Mouse (Mus musculus): Measurements from ENCODE around the gene Nudt1. TPM values are rescaled to one million over a fixed set of nuclear protein-coding genes. Genes with fewer than 3 reads are reported as not detected.
"Not testable (repeated sequence)": the region's sequence is repeated elsewhere in the genome, so short reads cannot be mapped to it uniquely, and the experiment has no call there.

The Nudt1 gene
- polyA plus RNA-seq, 1 experiment from 2014 or later: 48.1 TPM

DNA sequence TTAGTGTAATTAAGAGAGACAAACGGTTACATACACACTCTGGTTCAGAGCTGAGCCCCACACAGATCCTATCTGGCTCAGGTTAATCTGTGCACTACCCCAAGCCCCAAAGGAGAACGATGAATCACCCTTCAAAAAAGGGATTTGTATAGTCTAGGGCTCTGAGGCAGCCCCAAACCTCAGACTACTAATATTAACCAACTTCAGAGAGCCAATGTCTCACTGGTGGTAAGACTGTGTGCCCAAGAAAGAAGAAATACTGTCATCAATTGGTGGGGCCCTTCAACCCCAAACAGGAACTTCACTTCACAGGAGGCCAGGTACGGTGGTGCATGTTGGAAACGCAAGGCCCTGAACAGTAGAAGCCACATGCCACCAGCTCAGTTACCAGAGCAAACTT lies 23.8 kb downstream of the Nudt1 start:
- peaks cover 38% of the 10 kb centered on the region for H3K36me3 ChIP-seq
- no peaks in the 10 kb centered on the region for H3K4me1 ChIP-seq

DNA sequence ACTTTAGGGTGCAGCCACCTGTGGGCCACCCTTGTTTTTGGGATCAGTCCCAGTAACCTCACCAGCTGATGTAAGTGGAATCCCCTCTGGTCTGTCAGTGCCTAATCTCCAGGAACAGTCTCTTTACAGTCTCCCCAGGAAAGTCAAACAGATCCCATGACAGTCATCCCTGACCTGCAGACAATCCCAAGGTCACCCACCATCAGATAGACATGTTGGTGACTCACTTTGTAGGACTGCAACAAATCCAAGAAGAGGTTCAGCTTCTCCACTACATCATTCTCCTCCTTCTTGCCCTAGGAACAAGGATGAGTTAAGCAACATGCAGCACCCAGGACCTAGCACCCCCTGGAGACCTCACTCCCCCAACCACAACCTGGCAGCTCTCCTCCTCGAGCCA lies 24.6 kb downstream of the Nudt1 start:
- ATAC-seq (ENCODE audit: insufficient number of reproducible peaks, insufficient read depth, low FRiP score, low TSS enrichment): no peak
- Histone ChIP-seq H3K27ac (no peak overlapping the region), H3K9me3 (no peaks in the 10 kb centered on the region), H3K9ac (no peak overlapping the region), H3K4me1 (no peaks in the 10 kb centered on the region), H3K36me3 (peaks cover 41% of the 10 kb centered on the region), H3K4me2 (replicated peaks) (no peak overlapping the region), H3K4me3 (no peak overlapping the region), H3K27me3 (no peaks in the 10 kb centered on the region)
- 67% methylated on average over 1 of the region's 1 CpGs for WGBS

More for the DNA sequence above, 23.8 kb downstream of the Nudt1 start:
- no peak overlapping the region for H3K4me3 ChIP-seq
- H3K27ac ChIP-seq: no peak overlapping the region
- no peak for ATAC-seq (ENCODE audit: insufficient number of reproducible peaks, insufficient read depth, low FRiP score, low TSS enrichment)
- 90% methylated on average over 4 of the region's 4 CpGs for WGBS
- no peak overlapping the region for H3K9ac ChIP-seq
- no peak overlapping the region for H3K4me2 ChIP-seq (replicated peaks)
- no peaks in the 10 kb centered on the region for H3K9me3 ChIP-seq
- H3K27me3 ChIP-seq: no peaks in the 10 kb centered on the region

DNA sequence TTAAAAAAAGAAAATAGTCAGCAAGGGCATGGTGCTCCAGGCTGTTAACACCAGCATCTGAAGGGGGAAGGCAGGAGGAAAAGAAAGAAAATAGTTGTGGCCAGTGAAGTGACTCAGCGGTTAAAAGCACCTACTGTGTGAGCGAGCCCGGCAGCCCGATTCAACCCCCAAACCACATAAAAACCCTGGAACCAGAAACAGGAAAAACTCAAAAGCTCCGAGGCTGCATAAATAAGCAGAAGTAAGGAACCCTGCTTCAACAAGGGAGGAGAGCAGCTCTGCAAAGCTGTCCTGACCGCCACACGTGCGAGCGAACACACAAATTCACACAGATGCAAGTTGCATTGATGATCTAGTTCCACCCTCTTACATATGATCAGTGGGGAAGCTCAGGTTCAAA lies 28.4 kb downstream of the Nudt1 start:
- Histone ChIP-seq H3K27me3 (no peaks in the 10 kb centered on the region), H3K4me1 (no peaks in the 10 kb centered on the region), H3K27ac (no peak overlapping the region), H3K36me3 (peaks cover 56% of the 10 kb centered on the region), H3K4me2 (replicated peaks) (no peak overlapping the region), H3K9me3 (no peaks in the 10 kb centered on the region), H3K9ac (no peak overlapping the region), H3K4me3 (no peak overlapping the region)
- no peak for ATAC-seq (ENCODE audit: insufficient number of reproducible peaks, insufficient read depth, low FRiP score, low TSS enrichment)
- WGBS: 94% methylated on average over 9 of the region's 9 CpGs

GRCm38 (mm10) chr5:140350731-140351497 lies 29.5 kb downstream of the Nudt1 start:
- H3K27ac ChIP-seq: no peak overlapping the region
- no peak overlapping the region for H3K4me2 ChIP-seq (replicated peaks)
- H3K4me1 ChIP-seq: no peaks in the 10 kb centered on the region
- no peaks in the 10 kb centered on the region for H3K27me3 ChIP-seq
- 95% methylated on average over 8 of the region's 8 CpGs for WGBS
- ATAC-seq (ENCODE audit: insufficient number of reproducible peaks, insufficient read depth, low FRiP score, low TSS enrichment): no peak
- no peak overlapping the region for H3K9ac ChIP-seq
- H3K9me3 ChIP-seq: no peaks in the 10 kb centered on the region
- peaks cover 53% of the 10 kb centered on the region for H3K36me3 ChIP-seq
- H3K4me3 ChIP-seq: no peak overlapping the region

- WGBS: 91% methylated on average over 6 of the region's 6 CpGs
- H3K4me1 ChIP-seq: no peaks in the 10 kb centered on the region
- H3K4me2 ChIP-seq (replicated peaks): no peak overlapping the region
- H3K9me3 ChIP-seq: no peaks in the 10 kb centered on the region
- no peak overlapping the region for H3K4me3 ChIP-seq
- no peak overlapping the region for H3K9ac ChIP-seq
- no peak overlapping the region for H3K27ac ChIP-seq
- H3K27me3 ChIP-seq: no peaks in the 10 kb centered on the region
- H3K36me3 ChIP-seq: peaks cover 58% of the 10 kb centered on the region
- ATAC-seq (ENCODE audit: insufficient number of reproducible peaks, insufficient read depth, low FRiP score, low TSS enrichment): no peak
Observed at GRCm38 (mm10) chr5:140352352-140352751, 30.9 kb downstream of the Nudt1 start.

DNA sequence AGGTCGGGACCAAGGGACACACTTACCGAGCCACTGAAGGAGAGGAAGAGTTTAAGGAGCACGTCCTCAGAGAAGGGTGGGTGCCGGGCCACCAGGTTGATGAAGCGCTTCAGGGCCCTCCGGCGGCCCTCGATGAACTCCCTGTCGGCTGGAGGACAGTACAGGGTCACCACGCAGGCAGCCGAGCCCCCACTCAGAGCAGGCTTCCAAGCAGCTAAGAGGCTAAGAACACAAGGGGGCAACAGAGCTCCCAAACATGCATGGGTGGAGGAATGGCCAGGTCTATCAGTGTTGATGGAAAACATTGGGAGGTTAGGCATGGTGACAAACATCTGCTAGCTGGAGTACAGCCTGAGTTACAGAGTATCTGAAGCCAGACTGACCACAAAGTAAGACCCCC lies 34.5 kb downstream of the Nudt1 start:
- 88% methylated on average over 11 of the region's 11 CpGs for WGBS
- H3K27me3 ChIP-seq: no peaks in the 10 kb centered on the region

GRCm38 (mm10) chr5:140357466-140357865 lies 36.0 kb downstream of the Nudt1 start:
- no peak overlapping the region for H3K4me3 ChIP-seq
- H3K4me2 ChIP-seq (replicated peaks): no peak overlapping the region
- ATAC-seq (ENCODE audit: insufficient number of reproducible peaks, insufficient read depth, low FRiP score, low TSS enrichment): no peak
- H3K27ac ChIP-seq: no peak overlapping the region
- no peaks in the 10 kb centered on the region for H3K4me1 ChIP-seq
- H3K9me3 ChIP-seq: no peaks in the 10 kb centered on the region
- WGBS: 78% methylated on average over 3 of the region's 3 CpGs
- H3K36me3 ChIP-seq: peaks cover 51% of the 10 kb centered on the region
- no peaks in the 10 kb centered on the region for H3K27me3 ChIP-seq
- H3K9ac ChIP-seq: no peak overlapping the region

More for the DNA sequence above, 34.5 kb downstream of the Nudt1 start:
- H3K4me3 ChIP-seq: no peak overlapping the region
- no peak overlapping the region for H3K27ac ChIP-seq
- H3K9me3 ChIP-seq: no peaks in the 10 kb centered on the region
- ATAC-seq (ENCODE audit: insufficient number of reproducible peaks, insufficient read depth, low FRiP score, low TSS enrichment): no peak
- no peak overlapping the region for H3K9ac ChIP-seq
- no peaks in the 10 kb centered on the region for H3K4me1 ChIP-seq
- H3K36me3 ChIP-seq: peaks cover 63% of the 10 kb centered on the region
- H3K4me2 ChIP-seq (replicated peaks): no peak overlapping the region

DNA sequence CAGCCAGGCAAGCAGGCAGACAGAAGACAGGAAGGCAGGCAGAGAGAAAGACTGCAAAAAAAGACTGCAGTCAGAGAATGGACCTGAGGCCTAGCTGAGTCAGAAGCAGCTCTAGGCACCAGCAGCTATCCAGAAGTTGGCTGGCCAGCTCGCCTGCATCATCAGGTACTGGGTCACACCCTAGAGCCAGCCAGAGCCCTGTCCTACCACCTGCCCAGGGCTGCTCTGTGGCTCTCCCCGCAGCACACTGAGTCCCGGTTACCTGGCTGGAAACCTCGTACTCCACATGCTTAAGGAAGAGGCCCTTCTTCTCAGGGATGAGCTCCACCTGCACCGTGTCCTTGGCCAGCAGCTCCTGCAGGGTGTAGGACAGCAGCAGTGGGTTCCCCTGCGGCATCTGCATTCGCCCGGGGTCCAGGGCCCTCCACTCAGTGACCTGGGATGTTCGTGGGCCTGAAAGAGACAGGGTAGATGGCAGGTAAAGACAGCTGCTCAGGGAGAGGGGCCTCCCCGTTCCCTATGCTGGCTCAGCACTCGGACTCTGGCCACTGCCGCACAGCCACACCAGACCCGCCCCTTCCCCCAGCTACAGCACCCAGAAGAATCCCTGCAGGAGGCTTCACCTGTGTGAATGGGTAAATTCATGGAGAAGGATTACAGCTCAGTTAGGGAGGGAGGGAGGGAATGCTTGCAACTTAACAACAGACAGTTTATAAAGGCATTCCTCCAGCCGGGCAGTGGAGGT lies 38.6 kb downstream of the Nudt1 start:
- 77% methylated on average over 14 of the region's 14 CpGs for WGBS
- H3K36me3 ChIP-seq: peaks cover 28% of the 10 kb centered on the region

DNA sequence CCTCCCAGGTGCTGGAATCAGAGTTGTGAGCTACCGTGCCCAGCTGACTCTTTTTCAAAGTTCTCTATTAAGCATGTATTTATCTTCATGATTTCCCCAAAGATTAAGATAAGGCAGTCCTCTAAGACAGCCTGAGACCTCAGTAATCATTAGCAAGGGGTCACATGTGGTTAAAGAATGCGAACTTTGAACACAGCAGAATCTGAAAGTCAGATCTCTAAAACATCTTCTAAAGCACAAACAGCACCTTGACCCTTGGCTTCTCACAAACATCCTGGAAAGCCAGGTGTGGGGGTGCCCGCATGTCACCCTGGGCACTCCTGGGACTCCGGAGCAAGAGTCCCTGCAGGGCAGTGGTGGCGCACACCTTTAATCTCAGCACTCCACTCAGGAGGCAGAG lies 43.0 kb downstream of the Nudt1 start:
- H3K4me2 ChIP-seq (replicated peaks): no peak overlapping the region
- no peak overlapping the region for H3K27ac ChIP-seq
- no peak overlapping the region for H3K9ac ChIP-seq
- H3K9me3 ChIP-seq: no peaks in the 10 kb centered on the region
- 92% methylated on average over 5 of the region's 5 CpGs for WGBS
- 0 out of 2 replicates have a peak, but pooled peaks cover 12% of the 10 kb centered on the region for H3K36me3 ChIP-seq
- no peak for ATAC-seq (ENCODE audit: insufficient number of reproducible peaks, insufficient read depth, low FRiP score, low TSS enrichment)
- no peaks in the 10 kb centered on the region for H3K4me1 ChIP-seq
- H3K27me3 ChIP-seq: no peaks in the 10 kb centered on the region
- H3K4me3 ChIP-seq: no peak overlapping the region

More for the DNA sequence above, 38.6 kb downstream of the Nudt1 start:
- Histone ChIP-seq H3K9ac (no peak overlapping the region), H3K27ac (no peak overlapping the region), H3K27me3 (no peaks in the 10 kb centered on the region), H3K4me2 (replicated peaks) (no peak overlapping the region), H3K4me1 (no peaks in the 10 kb centered on the region), H3K9me3 (no peaks in the 10 kb centered on the region), H3K4me3 (no peak overlapping the region)
- ATAC-seq (ENCODE audit: insufficient number of reproducible peaks, insufficient read depth, low FRiP score, low TSS enrichment): no peak

GRCm38 (mm10) chr5:140368126-140368525 lies 46.7 kb downstream of the Nudt1 start:
- not testable (repeated sequence) for H3K9me3 ChIP-seq; H3K9ac ChIP-seq; H3K4me3 ChIP-seq; H3K27ac ChIP-seq; ATAC-seq (ENCODE audit: insufficient number of reproducible peaks, insufficient read depth, low FRiP score, low TSS enrichment); H3K4me1 ChIP-seq; H3K4me2 ChIP-seq (replicated peaks); H3K27me3 ChIP-seq; H3K36me3 ChIP-seq
- 88% methylated on average over 2 of the region's 2 CpGs for WGBS

GRCm38 (mm10) chr5:140368926-140369325 lies 47.5 kb downstream of the Nudt1 start:
- 92% methylated on average over 4 of the region's 4 CpGs for WGBS
- H3K36me3 ChIP-seq: 0 out of 2 replicates have a peak, but pooled peaks cover 6% of the 10 kb centered on the region
- ATAC-seq (ENCODE audit: insufficient number of reproducible peaks, insufficient read depth, low FRiP score, low TSS enrichment): no peak

DNA sequence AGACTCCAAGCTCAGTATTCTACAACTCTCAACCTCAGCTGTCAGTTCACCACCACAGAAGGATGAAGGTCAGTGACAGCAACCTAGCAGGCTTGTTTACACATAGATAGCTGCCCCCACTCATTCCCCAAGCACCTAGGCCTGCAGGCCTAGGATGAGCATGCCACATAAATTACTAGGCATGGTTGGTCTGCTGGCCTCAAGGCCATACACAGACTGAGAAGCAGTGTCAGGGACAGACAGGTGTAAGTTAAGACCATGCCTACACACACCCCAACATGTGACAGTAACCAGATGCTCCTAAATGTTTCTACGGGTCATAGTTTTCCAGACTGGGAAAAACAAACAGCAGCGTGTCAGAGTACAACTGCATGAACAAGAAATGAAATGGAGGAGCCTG lies 48.0 kb downstream of the Nudt1 start:
- Histone ChIP-seq H3K27me3 (no peaks in the 10 kb centered on the region), H3K27ac (no peak overlapping the region), H3K9me3 (no peaks in the 10 kb centered on the region), H3K4me1 (no peaks in the 10 kb centered on the region), H3K4me3 (no peak overlapping the region), H3K36me3 (0 out of 2 replicates have a peak, but pooled peaks cover 6% of the 10 kb centered on the region), H3K4me2 (replicated peaks) (no peak overlapping the region), H3K9ac (no peak overlapping the region)
- no peak for ATAC-seq (ENCODE audit: insufficient number of reproducible peaks, insufficient read depth, low FRiP score, low TSS enrichment)
- WGBS: 85% methylated on average over 2 of the region's 2 CpGs

More at GRCm38 (mm10) chr5:140368926-140369325, 47.5 kb downstream of the Nudt1 start:
- no peak overlapping the region for H3K4me3 ChIP-seq
- no peak overlapping the region for H3K4me2 ChIP-seq (replicated peaks)
- no peaks in the 10 kb centered on the region for H3K4me1 ChIP-seq
- no peaks in the 10 kb centered on the region for H3K27me3 ChIP-seq
- no peaks in the 10 kb centered on the region for H3K9me3 ChIP-seq
- no peak overlapping the region for H3K27ac ChIP-seq
- no peak overlapping the region for H3K9ac ChIP-seq

All from embryonic facial prominence, embryonic 12.5 days (tissue).